Mouse (Mus musculus) G1E (cell line): ENCODE data around the gene Lrrc75b.

Source experiments
- CTCF ChIP-seq: IDR thresholded peaks from 2 replicates; pipeline ENCODE4 v1.5.1; 2012; ENCODE audit warnings: low read depth, low read length, inconsistent platforms, mixed read lengths
- GATA1 ChIP-seq: IDR thresholded peaks from 2 replicates; pipeline ENCODE4 v1.6.1; 2012; ENCODE audit warnings: borderline replicate concordance, low read length, inconsistent platforms, mixed read lengths
- POLR2AphosphoS5 ChIP-seq: IDR thresholded peaks from 2 replicates; pipeline ENCODE4 v1.6.1; 2012; ENCODE audit warnings: low read depth, low read length, inconsistent platforms; ENCODE audit not compliant: insufficient replicate concordance

DNA sequence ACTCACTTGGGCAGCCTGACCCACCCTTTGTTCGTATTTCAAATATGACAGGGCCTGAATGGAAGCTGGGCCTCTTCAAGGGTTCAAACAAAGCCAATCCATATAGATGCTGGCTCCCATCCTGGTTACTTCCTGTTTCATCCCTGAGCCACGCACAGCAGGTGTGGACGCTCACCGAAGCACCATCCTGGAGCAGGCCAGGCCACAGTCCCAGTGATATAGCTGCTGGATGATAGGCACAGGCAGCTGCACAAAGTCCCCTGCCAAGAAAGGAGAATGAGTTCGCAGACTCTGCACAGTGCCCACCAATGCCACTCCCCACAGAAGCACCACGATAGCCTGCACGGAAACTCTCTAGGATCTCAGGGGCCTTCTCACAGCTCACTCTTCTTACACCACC lies 48.2 kb downstream of the Lrrc75b start:
- no peak for TF ChIP-seq CTCF
- TF ChIP-seq POLR2AphosphoS5 = no peak
- no peak for TF ChIP-seq GATA1
